Mouse (Mus musculus) MEL-GATA-1-ER (cell line): Measurements from ENCODE around the gene Pde5a.

Experiments
- DNase-seq: peaks from one replicate; pipeline ENCODE4 v3.0.0-alpha.2; 2012; ENCODE audit warnings: low read depth; ENCODE audit errors: extremely low read depth

Pde5a gene

DNA sequence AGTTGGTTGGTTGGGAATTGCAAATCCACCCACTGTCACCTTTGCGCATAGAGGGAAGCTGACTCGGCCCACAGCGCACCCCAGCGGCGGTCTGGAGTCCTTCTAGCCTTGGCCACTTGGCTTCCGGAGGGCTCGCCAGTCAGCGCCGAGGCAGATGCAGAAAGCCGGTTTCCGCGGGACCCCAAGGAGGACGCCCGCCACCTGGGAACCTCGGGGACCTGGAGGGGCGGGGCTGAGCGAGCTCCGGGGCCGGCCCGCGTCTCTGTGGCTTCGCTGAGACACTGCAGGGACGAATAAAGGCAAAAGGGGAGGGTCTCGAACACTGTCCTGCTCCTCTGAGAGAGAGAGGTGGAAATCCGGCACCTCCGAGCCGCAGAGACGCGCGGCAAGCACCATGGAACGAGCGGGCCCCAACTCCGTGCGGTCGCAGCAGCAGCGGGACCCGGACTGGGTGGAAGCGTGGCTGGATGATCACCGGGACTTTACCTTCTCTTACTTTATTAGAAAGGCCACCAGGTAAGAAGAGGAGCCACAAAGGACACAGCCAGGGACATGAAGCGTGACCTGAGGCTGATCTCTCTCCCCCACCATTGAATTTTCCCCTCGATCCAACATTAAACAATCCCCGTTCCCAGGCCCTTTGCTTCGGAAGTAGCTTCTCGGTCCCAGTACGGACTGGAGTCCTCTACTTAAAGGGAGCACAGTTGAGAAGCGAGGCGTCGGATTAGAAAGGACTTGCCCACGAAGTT is at the start of gene Pde5a:
Gene Pde5a, plus strand, starts transcription at position 96 of the 749 bp plus-strand sequence.
- no peak for DNase-seq

DNA sequence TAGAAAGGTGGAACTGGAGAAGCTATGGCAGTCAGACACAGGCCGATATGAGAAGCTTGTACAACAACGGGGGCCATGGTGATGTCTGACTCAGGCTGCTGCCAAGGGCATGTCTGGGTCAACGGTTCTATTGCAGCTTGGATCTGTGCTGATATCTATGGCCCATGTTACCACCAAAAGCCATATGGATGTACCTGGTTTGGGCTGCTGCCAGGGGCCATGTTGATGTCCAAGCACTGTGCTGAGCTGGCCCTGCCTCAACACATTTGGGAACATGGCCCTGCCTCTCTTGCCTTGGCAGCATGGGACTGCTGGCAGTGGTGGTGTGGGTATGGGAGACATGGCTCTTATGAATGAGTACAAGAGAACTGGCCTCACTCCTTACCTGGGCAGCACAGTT is 47.9 kb upstream of the Pde5a start:
- no peak for DNase-seq

DNA sequence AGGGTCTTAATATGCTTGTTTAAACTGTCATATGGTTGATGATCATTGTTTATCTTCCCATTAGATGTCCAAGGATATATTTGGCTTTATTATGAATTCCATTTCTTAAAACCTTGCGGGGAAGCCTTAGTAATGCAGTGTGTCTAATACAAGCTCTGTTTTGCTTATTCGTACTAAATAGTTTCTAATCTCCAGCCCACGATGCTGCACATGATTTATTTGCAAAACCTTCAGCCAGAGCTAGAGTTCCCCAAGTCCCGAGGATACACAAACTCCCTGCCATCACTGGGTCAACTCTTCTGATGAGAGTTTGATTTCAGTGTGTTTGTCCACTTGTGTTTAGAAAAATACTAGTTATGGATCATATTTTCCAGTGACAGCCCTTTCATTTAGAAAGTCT is 46.4 kb upstream of the Pde5a start:
- no peak for DNase-seq

DNA sequence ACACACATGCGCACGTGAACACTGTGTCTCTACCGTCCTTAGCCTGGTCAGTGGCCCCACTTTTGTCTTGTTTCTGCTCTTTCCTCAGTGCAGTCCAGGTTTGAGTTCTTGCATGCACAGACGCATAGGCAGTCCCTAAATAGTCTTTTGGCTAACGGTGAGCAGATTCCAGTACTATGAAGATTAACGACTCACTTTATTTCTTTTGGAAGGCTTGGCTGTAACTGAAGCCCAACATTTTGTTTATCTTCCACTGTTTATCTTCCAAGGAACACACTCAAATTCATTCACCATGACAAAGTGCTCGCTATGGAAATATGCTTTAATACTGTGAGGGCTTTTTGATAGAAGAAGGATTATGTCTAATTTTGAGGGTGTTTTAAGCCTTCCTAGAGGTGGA is 43.9 kb upstream of the Pde5a start:
- DNase-seq = no peak

GRCm38 (mm10) chr3:122693039-122693438 is 35.7 kb upstream of the Pde5a start:
- DNase-seq = peak; percentile 90

GRCm38 (mm10) chr3:122695870-122696269 is 32.9 kb upstream of the Pde5a start:
- DNase-seq = no peak

DNA sequence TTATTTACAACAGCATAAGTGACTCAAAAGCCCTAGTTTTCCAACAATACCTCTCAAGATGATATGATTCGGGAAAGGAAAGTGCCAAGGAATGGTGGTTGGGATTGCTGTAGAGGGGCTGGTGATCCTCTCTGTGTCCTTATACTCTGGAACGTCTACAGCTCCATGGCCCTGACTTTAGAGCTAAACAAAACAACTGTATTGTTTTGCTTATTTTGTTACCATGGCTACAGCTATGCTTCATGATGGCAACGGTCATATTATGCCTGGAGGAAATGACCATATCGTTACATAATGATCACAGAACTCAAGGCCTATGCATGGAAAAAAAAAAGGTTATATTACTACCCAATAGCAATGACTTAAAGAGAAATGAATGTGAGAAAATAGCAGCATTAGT is 32.1 kb upstream of the Pde5a start:
- DNase-seq = no peak

DNA sequence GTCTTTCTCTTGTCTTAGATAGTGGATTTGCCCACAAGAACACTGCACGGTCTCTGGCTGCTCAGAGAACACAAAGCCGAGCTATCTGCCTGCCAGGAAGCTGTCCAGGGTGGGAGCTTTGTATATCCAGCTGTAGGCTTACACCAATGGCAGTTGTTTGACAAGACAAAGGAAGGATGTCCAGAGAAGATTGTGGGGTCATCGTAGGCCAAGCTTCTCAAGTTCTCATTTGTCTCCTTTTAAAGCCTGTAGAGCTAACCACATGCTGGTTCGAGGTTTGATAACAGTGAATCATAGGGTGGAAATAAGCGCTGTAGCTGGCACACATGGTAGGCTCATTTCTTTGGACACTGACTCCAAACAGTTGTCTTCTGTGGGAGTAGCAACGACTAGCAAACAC is 24.5 kb upstream of the Pde5a start:
- peak; percentile 94 for DNase-seq

DNA sequence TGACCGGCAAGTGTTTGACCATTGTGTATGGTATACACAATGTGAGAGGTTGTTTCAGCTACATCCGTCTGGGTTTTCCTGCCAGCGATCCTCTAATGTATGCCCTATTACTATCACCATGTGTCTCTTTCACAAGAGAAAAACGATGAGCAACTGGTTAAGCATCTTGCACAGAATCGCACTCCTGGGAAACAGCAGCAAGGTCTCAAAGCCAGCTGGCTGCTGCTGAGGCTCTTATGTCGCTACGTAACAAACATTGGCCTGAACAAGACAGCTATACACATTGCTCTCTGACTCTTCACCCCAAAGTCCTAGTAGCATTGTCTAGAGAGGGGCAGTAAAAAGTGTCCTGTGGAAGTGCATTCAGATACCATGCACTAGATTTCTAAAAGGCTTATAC is 23.5 kb upstream of the Pde5a start:
- no peak for DNase-seq

DNA sequence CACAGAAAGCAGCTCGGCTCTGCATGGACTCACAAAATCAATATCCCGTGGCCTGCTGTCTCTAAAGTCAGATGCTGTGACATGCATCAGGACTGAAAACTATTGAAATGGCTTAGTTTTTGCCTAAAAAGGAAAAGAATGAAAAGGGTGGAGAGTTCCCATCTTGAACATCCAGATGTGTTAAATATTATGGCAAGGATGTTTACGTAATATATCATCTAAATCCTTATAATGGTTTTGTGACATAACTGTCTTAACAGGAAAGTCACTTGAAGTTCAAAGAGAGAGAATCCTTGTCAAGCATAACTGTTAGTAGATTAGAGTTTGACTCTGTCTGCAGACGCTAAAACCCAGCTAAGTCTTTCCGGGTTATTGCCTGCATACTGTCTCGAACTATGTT is 20.3 kb upstream of the Pde5a start:
- DNase-seq = no peak

GRCm38 (mm10) chr3:122710141-122710540 is 18.6 kb upstream of the Pde5a start:
- no peak for DNase-seq

DNA sequence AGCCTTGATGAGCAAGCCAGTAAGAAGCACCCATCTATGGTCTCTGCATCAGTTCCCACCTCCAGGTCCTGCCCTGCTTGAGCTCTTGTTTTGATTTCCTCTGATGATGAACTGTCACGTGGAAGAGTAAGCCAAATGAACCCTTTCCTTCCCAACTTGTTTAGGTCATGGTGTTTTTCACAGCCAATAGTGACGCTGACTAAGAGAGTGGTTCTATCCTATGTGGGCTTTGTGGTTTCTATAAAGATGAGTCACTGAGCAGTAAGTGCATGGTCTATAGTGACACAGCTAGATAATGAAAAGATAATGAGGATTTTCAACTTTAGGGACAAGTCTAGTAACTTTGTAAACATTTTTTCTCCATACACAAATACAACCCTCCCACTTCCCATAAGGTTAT is 10.1 kb upstream of the Pde5a start:
- DNase-seq = no peak

- DNase-seq = no peak
Measured at GRCm38 (mm10) chr3:122721522-122721921, 7.2 kb upstream of the Pde5a start.

- DNase-seq = no peak
Measured at GRCm38 (mm10) chr3:122729601-122729959, 833 bp downstream of the Pde5a start.

GRCm38 (mm10) chr3:122729960-122730740 is 1.4 kb downstream of the Pde5a start:
- no peak for DNase-seq

GRCm38 (mm10) chr3:122730741-122731235 is 2.0 kb downstream of the Pde5a start:
- no peak for DNase-seq

DNA sequence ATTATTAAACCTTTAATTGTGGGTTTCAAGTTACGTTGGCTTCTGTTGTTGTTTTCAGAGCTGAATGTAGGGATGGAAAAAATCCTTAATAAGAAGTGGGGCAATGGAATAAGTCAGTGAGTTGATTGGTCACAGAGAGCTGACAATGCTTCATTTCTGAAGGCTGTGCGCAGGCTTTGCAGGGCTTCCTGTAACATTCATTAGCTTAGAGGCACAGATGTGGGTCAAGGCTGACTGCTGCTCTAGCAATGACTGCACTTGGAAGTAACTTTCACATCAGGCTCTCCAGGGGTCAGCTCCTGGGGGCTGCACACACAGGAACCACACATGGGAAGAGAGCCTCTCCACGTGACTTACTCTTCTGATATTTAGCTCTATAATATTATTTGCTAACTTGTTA is 5.1 kb downstream of the Pde5a start:
- no peak for DNase-seq

DNA sequence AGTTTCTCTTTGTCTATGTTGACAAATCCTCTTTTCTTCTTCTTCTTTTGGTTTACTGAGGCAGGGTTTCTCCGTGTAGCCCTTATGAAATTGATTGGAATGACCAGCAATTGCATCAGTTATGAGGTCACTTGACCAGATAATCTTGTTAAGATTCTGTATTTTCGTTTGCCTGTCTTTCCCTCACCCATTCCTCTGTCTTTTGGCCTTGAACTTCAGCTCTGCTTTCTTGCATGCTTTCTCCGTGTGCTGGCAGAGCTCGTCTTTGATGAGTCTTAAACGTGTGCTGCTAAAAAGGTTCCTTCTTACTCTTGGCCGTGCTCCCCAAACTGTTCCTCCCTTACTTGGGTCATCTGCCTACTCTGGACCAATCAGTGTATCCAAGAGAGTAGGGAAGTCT is 5.6 kb downstream of the Pde5a start:
- DNase-seq = no peak

- no peak for DNase-seq
Measured at GRCm38 (mm10) chr3:122739460-122739859, 10.7 kb downstream of the Pde5a start.

- DNase-seq = no peak
Measured at GRCm38 (mm10) chr3:122744265-122744664, 15.5 kb downstream of the Pde5a start.

DNA sequence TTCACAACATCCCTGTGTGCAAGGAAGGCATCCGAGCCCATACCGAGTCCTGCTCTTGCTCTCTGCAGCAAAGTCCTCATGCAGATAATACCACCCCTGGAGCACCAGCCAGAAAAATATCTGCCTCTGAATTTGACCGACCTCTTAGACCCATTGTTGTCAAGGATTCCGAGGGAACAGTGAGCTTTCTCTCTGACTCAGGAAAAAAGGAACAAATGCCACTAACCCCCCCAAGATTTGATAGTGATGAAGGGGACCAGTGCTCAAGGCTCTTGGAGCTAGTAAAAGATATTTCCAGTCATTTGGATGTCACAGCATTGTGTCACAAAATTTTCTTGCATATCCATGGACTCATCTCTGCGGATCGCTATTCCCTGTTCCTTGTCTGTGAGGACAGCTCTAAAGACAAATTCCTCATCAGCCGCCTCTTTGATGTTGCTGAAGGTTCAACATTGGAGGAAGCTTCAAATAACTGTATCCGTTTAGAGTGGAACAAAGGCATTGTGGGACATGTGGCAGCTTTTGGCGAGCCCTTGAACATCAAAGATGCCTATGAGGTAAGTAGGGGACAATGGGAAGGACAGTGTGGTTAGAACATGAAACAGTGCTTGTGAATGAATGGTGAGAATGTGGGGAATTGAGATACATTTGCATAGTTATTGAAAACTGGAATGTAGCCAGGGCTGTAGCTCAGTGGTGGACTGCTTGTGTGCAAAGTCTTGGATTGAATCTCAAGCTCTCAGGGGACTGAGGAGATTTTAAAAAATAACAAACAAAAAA is 19.4 kb downstream of the Pde5a start:
- no peak for DNase-seq

DNA sequence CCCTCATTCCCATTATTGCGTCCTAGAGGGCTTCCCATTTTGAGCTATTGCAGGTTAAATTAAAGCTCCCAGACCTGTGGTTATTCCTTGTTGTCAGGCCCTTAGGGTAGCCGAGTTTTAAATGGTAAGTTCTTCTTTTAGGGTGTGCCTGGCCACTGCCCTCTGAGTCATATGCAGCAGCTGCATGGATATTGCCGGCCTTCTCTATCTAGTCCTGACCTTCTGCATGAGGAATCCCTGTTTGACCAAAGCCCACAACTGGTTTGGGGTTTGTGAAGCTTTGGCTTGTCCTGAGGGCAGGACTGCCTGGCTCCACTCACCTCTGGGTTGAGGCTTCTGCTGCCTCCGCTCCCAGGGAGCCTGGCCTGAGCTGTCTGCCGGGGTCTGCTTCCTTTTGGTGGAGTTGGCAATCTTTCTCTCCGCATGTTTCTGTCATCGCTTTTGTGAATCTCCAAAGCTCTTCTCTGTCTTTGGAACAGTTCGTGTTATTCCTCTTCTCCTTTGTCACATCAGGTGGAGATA is 34.6 kb downstream of the Pde5a start:
- DNase-seq = no peak
